Mouse (Mus musculus) cerebellum, adult 9-11 months (tissue): ENCODE measurements around the gene Rflna.

ENCODE experiments used
- DNase-seq: peaks from one replicate; pipeline ENCODE4 v3.0.0; 2022

The Rflna gene

DNA sequence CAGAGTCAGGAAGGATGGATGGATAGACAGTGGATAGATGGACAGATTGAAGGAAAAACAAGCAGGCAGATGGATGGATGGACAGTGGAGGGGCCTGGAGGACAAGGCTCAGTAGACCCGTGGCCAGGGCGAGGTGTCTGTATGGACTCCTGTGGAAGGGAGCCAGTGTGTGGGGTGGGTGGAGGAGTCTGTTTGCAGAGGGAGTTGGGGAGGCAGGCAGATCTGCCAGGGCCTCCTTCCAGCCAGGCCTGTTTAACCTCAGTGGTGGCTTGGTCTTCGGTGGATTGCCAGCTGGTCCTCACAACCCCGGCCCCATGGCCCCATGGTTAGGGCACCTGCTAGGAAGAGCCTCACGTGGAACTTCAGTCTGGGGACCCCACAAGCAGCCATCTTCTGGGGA, 3.9 kb downstream of the Rflna start:
- no peak for DNase-seq

DNA sequence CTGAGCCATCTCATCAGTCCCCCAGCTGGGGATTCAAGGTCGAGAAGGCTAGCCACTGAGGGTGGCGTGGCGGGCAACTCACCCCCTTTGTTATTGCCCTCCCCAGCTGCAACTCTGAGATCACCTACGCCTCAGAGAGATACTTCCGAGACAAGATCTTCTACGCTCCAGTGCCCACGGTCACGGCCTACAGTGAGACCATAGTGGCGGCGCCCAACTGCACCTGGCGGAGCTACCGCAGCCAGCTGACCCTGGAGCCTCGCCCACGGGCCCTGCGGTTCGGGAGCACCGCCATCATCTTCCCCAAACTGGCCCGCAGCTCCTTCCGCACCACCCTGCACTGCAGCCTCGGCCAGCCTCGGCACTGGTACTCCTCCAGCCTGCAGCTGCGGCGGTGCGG, 8.1 kb downstream of the Rflna start:
- DNase-seq: peak; percentile 13

DNA sequence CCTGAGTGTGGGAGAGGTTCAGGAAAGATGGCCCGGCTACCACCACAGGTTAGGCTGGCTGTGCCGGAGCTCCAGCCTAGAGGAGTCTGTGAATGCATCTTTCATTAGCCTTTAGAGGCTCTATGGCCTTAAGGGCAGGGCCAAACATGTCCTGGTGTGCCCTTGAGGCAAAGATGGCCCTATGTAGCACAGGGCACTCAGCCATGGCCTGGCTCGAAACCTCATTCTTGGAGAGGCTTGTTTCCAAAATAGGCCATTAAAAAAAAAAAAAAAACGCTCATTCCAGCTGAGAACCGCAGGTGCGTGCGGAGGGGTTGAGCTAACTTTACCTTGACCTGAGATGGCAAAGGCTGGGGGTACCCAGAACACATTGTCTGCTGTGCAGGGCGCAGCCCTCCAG, 8.6 kb downstream of the Rflna start:
- DNase-seq: no peak

DNA sequence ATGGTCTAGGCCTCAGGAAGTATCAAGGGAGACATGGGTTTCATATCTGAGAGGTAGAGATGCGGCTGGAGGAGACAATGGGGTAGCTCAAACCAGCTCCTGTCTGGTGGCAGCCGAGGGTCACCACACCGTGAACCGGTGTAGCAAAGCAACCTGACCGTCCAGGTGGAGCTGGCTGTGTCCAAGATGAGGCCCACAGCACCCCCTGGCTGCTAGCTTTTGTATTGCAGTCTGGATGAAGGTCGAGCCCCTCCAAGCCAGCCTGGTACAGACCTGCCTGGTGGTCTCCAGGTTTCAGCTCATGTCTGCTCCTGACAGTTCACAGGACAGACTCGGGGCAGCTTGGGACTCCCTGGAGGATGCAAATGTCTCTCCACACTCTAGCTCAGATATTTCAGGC, 11.5 kb downstream of the Rflna start:
- DNase-seq: peak; percentile 79

DNA sequence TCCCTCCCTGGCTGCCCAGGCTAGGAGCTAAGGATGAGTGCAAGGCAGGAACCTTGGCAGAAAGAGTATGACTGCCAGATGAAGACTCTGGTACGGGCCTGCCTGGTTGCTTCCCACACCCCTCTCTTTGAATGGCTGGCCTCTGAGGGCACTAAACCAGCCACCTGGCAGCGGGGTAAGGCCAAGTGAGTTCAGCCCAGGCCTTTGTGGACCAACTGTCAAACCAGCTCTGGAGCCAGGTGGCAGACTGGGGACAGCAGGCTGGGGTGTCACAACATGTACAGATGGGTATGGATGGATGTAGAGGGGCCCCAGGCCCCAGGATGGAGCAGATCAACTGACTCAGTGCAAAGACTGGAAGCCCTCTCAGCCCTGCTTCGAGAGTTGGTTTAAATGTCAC, 12.0 kb downstream of the Rflna start:
- DNase-seq: peak; percentile 71

DNA sequence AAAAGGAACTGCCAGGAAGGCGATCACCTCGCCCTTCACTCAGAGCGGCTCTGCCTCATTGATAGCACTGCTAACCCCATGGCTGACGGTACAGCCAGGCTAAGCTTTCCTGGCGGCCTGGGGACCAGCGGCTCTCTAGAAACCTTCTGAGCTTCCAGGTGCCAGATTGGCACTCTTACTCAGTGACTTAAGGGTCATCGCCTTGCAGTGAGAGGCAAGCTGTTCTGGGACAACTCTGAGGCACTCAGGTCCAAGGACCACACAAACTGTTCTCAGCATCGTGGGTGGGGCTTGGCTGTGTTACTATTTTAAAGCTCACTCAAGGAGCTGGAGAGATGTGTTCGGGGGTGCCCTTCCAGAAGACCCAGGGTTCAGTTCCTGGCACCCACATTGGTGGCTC, 12.6 kb downstream of the Rflna start:
- peak; percentile 26 for DNase-seq

DNA sequence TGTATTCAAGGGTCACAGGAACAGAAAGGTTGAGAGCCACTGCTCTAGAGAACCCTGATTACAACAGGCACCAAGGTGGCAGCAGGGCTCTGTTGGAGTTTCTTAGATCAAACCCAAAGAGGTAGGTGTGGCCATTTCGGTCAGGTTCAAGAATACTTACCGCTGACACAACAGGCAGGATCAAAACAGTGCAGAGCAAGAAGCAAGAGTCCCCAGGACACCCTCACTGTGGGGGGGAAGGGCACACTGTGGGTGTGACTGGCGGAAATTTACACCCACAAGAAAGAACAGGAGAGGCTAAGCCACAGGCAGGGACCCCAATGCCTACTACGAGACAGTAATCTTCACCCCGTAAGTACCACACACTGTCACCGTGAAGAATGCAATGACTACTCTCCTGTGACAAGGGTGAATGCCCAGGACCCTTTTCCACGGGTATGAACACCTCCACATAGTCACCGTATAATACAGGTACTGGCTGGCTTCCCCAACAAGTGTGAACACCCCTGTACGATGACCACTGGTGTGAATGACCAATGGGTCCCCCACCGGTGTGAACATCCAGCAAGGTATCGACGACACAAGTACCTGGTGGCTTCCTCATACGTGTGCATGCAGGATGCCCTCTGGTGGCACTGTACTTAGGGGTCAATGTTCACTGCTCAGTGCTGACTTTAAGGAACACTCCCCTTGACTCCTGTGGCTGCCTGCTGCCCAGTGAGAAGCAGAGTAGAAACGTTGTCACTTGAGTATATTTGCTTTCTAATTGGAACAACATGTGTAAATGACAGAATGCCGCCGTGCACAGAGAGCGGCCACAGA, 13.6 kb downstream of the Rflna start:
- DNase-seq: peak; percentile 17

DNA sequence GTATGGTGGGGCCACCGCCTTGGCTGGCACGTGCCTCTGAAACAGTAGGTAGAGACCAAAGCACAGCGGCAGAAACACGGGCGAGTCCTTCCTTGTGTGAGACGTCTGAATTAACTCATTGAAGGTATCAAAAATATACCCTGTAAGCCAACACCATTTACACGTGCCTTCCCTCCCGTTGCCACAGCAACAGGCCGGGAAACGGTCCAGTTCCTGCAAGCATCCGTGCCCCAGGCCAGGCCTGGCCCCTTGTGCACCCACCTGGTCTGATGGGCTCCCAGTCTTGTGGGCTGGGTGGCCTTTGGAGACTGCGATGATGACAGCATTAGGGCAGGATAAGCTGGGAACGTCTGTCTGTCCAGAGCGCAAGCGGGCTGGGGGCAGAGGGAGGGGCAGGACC, 14.3 kb downstream of the Rflna start:
- DNase-seq: peak; percentile 31

DNA sequence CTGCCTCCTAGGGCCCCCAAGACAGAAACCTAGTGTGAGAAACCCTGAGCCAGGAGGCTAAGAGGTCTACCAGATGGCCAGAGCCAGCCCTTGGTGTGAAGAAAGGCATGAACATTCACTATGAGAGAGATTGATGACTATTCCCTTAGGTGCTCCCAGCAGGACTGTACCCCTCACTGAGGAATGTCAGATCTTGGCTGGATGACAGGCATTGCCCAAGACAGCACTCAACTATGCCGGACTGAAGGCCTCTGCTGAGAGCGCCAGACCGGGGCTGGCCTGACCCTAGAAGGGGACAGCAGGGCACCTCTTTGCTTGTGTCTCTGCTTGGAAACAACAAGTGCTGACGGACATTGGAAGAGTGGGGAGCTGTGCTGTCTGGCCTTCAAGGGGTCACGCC, 16.1 kb downstream of the Rflna start:
- DNase-seq: peak; percentile 23

DNA sequence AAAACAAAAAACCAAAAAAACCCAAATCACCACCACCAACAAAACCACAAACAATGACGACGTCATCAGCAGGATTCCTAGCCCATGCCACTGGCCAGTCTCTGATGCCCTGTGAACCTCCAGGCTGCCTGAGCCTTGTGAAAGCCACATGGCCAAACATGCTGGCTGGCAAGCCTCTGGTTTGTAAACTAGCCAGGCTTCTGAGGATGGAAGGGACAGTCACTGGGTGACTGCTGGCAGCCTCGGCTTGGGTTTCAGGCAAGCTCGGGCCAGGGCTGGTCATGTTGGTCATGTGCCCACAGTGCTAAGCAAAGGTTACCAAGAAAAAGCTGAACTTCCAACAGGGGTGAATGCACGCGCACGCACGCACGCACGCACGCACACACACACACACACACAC, 18.3 kb downstream of the Rflna start:
- peak; percentile 91 for DNase-seq

DNA sequence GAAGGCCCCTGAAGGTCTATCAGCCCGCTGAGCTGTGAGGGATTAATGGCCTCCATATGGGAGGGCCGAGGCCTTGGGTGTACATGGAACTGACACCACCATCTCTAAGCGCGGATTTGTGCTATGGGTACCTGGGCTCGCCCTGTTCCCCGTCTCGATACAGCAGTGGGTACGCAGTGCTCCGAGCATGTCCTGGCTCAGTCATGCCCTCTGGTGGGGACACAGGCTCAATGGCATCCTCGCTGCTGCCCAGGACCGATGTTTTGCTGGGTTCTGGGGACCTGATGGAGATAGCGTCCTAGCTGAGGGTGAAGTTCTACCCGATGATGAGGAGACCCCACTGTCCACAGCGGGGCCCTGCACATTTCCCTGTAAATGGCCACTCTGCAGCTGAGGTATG, 21.0 kb downstream of the Rflna start:
- DNase-seq: no peak

DNA sequence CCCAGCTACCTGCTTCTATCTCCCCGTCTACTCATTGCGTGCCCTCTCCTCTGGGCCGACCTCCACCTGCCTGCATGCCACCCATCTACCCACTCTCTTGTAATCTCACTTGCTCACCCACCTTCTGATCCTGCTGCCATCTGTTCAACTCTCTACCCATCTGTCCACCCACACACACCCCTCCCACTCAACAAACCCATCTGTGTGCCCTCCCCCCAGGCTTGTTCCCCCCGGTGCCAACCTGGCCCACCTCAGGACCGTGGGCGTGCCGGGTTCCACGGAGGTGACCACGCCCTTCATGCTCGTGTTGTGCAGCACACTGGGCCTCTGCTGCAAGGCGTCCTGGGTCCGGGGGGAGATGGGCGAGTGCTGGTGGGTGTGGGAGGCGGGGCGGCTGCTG, 25.4 kb downstream of the Rflna start:
- DNase-seq: no peak

DNA sequence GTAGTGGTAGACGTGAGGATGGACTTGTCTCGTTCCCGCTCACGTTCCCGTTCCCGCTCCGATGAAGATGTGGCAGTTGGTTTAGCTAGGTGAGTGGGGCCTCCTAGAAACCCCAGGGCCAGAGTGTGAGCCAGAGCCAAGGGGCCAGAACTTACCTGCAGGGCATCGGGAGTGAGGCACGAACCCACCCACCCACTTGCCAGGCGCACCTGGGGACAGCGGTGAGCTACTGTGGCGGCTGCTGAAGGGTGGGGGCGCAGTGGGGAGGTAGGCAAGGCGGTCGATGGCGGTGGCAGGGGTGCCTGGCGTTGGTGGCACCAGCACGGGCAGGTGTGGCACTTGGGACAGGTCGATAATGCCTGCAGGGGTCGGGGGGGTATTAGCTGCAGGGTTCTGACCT, 25.9 kb downstream of the Rflna start:
- no peak for DNase-seq

DNA sequence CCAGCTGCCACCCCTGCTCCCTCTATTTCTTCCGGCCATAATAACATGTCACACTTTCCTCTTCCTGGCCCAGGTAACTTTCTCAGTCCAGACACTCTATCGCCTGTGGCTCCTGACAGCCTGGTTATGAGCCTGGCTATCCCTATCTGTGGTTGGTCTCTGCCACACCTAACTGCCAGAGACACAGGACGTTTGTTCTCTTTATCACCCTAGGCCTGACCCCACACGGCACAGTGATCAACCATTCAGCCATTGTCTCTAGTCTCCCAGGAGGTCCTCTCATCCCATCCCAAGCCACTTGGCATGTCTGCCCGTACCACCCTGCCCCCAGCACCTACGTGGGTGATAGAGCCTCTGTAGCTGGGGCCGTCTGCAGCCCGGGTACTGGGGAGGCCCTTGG, 33.5 kb downstream of the Rflna start:
- DNase-seq: no peak

DNA sequence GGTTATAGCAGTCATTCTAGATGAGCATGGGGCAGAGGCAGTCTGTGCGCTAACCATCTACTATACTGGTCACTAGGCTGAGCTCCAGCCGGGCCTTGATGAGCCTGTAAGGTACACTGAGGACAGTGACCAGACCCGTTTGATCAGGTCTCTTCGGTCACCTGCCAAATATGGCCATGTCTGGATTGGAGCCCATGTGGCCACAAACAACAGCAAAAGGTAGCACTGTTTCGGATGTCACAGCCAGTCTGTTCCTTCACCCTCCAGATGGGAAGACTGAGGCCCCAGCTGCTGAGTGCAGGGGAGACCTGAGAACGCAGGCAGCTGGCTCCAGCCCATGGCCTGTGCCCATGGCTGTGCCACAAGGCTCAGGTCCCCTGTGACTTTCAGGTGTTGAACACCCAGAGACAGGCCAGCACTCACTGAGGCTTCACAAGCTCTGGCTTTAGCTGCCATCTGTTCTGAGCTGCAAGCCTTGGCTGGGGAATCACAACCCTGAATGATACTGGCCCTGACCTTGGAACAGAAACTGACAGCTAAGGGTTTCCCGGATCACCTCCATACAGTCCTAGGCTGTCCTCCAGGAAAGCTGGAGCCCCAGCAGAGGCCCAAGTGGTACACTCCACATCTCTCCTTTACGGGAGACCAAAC, 36.5 kb downstream of the Rflna start:
- DNase-seq: peak; percentile 82

DNA sequence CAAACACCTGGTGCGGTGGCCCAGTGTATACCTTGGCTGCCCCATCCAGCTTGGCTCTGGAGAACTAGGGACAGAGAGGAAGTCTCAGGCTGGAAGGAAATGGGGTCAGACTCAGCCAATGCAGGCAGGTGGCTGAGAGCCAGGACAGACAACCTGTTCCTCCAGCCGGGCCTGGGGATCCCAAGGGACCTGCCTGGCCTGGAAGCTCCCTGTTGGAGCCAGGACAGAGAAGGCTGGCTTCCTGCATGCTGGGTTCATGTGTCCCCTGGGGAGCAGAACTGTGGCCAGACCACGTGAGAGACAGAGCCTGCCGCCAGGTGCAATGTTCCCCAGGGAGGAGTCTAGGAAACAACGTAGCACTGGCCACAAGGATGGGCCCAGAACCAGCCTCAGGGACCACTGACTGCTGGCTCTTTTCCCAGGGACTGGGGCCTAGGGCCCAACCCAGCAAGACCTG, 37.1 kb downstream of the Rflna start:
- peak; percentile 92 for DNase-seq

DNA sequence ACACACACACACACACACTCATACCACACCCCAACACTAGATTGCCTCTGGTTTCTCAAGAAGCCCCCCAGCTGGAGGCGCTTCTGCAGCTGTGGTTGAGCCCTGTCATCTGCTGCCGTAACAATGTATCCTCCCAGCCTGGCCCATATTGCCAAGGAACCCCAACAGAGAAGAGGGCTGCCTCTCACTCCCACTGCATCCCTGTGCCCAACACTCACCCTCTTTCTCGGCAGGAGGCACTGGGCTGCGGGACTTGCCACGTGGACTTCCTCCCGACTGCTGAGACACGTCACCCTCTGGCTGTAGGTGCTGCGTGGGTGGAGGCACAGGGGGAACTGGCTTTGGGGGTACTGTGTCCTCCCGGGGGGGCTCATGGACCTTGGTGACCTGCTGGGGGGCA, 38.6 kb downstream of the Rflna start:
- DNase-seq: no peak

DNA sequence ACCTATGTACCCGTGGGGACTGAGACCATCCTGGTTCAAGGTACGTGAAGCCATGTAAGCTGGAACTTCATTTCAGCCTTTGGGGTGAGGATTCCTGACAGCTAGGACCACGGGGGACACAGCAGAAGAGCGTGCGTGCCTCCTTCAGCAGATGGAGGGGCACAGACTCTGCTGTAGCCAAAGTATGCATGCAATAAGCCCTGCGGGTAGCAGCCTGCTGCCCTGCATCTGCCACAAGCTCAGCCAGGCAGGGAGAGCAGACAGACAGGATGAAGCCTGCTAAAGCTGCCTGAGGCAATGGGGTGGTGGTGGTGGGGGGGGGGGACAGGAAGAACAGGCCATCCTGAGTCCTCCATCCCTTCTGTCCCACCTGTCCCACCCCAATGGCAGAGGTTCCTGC, 40.4 kb downstream of the Rflna start:
- no peak for DNase-seq

DNA sequence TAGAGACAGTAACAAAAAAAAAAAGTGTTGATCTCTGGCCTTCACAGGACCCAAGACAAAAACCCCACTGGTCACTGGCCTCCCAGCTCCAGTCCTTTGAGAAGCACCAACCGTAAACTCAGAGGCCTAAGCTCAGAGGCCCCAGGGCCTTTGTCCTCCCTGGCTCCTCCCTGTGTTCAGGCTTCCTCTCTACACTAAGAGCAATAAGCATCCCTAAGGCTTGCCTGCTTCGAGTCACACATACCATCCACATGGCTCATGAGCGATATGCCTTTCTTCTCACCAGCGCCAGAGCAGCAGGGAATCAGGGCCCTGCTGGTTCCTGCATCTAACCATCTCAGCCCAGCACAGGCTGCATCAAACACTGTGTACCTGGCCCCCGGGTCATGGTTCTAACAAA, 42.2 kb downstream of the Rflna start:
- no peak for DNase-seq

DNA sequence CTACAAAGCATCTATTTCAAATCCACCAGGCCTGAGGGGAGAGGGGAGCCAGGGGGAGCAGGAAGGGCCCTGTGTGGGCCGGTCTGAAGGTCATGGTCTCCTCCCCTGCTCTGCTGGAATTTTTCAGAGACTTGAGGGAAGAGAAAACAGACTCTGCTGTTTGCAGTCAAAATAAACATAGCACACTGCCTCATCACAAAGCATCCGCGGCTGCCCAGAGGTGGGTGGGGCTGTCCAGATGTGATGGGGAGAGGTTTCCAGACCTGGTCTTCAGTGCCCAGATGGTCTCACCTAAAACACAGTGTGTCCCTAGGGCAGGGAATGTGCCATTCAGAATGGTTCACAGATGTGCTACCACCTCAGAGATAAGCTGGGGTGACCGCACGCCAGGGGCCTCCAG, 43.4 kb downstream of the Rflna start:
- DNase-seq: no peak

DNA sequence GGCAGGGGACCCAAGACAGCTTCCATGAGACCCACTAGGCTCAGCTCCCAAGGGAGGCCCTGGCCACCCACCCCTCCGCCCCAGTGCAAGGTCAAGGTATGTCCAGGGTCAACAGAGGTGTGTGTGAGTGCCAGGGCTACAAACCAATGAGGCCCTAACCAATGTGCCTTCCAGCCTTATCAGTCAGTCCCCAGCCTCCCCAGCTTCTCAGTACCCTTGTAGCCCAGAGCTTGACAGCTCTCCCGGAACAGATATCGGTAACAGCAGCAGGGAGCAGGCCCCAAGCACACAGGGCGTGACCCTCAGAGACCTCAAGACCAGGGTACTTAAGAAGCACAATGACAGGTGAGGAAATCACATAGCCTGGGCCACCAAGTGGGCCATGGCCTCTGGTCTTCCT, 46.5 kb downstream of the Rflna start:
- DNase-seq: no peak

DNA sequence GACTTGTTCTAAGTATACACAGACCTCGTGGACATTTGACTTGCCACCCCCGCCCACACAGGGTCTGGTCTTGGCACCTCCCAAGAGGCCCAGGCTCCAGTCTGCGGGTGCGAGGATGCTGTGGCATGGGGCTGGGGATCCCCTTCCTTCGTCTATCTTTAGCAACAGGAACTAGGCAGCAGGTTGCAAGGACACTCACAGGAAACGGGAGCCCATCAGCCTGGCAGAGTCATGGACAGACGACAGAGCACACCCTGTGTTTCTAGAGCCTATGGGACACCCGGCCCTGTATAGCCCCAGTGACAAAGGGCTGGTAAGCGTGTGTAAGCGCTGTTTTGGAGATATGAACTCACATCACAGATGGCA, 49.2 kb downstream of the Rflna start:
- DNase-seq: peak; percentile 51

DNA sequence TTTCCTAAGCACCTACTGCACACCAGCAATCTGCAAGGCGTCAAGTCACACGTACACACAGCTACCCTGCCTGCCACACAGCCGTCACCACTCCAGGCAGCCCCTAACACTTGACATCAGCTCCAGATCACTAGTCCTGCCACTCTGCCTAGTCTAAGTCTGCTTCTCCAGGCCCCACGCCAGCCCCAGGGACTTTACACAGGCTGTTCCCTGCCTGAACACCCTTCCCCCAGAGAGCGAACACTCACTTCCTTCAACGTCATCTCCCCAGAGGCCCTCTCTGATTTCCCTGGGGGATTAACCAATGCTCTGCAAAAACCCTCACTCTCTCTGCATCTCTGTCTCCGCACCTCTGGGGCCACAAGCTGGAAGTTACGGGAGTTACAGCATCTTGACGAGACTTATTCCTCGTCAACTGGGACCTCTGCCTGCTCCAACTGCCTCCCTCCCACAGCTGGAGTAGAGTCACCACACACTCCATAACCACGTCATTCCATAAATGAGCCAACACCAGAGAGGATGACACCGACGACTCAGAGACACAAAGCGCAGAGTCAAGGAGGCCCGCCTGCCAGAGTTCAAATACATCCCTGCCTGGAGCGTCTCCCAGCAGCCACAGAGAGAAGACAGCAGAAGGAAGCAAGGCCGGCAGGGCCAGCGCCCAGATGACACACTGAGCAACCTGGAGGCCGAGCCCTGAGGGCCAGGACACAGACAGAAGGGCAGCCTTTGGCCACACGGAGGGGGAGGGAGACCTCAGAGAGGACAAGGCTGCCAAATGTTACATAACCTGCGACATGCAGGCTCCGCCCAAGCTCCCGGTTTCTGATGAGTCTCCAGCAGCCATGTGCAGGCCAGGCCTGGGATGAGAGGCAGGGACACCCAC, 49.8 kb downstream of the Rflna start:
- peak; percentile 94 for DNase-seq

DNA sequence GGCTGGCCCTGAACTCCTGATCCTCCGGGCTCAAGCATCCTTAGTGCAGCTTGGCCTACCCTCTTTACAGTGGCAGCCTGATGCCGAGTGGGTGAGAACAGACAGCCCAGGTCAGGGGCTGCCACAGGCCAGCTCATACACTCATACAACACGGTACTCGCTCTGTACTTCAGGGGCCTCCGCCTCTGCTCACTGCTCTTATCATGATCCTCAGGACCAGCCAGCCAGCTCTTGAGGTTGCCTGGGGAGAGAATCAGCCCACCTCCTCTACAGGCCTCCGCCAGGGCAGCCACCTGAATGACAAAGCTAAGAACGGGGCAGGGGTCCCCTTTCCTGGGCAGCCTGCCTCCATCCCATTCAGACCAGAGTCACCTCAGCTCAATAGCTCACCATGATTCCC, 50.6 kb downstream of the Rflna start:
- DNase-seq: no peak
